Mouse (Mus musculus): ENCODE data around the gene Cramp1l. TPM values are rescaled to one million over a fixed set of nuclear protein-coding genes. Genes with fewer than 3 reads are reported as not detected.

Cramp1l gene
- total RNA-seq (2021), result 10 to 100 TPM; 27.2 to 28.3 TPM

- DNase-seq, result peak; percentile 98 to 99
These were observed at the start of gene Cramp1l, which contains the start of gene Ift140 for GRCm38 (mm10) chr17:25015655-25016291. TSS of gene Cramp1l (minus strand) at chr17:25015788. TSS of gene Ift140 (plus strand) at chr17:25016085.

GRCm38 (mm10) chr17:25065189-25065588, 49.6 kb upstream of the Cramp1l start:
- no peak for DNase-seq

- no peak for DNase-seq
These were observed 48.8 kb upstream of the Cramp1l start for GRCm38 (mm10) chr17:25064351-25064750.

GRCm38 (mm10) chr17:25063872-25064271, 48.3 kb upstream of the Cramp1l start:
- no peak for DNase-seq

- no peak for DNase-seq
These were observed 47.7 kb upstream of the Cramp1l start for GRCm38 (mm10) chr17:25063261-25063660.

GRCm38 (mm10) chr17:25057041-25057440, 41.5 kb upstream of the Cramp1l start:
- no peak for DNase-seq

GRCm38 (mm10) chr17:25053274-25053673, 37.7 kb upstream of the Cramp1l start:
- DNase-seq, result no peak

GRCm38 (mm10) chr17:25047143-25047542, 31.6 kb upstream of the Cramp1l start:
- no peak for DNase-seq

GRCm38 (mm10) chr17:25045281-25045680, 29.7 kb upstream of the Cramp1l start:
- no peak for DNase-seq

- DNase-seq, result no peak
These were observed 29.3 kb upstream of the Cramp1l start for GRCm38 (mm10) chr17:25044879-25045278.

- no peak for DNase-seq
These were observed 20.6 kb upstream of the Cramp1l start for GRCm38 (mm10) chr17:25036183-25036582.

GRCm38 (mm10) chr17:25016292-25017132, 924 bp upstream of the Cramp1l start:
- peak; percentile 75 to 83 for DNase-seq

GRCm38 (mm10) chr17:25014841-25015570, 582 bp downstream of the Cramp1l start:
- peak in 1 of 2 experiments; percentile 44 for DNase-seq

GRCm38 (mm10) chr17:25013606-25014501, 1.7 kb downstream of the Cramp1l start:
- peak; percentile 7 for DNase-seq

GRCm38 (mm10) chr17:25007480-25007879, 8.1 kb downstream of the Cramp1l start:
- no peak for DNase-seq

GRCm38 (mm10) chr17:25005102-25005501, 10.5 kb downstream of the Cramp1l start:
- no peak for DNase-seq

- no peak for DNase-seq
These were observed 20.9 kb downstream of the Cramp1l start for GRCm38 (mm10) chr17:24994721-24995120.

GRCm38 (mm10) chr17:24987221-24987620, 28.4 kb downstream of the Cramp1l start:
- DNase-seq, result no peak

GRCm38 (mm10) chr17:24960852-24961715, 54.5 kb downstream of the Cramp1l start:
- no peak for DNase-seq

- peak; percentile 96 for DNase-seq
These were observed 55.3 kb downstream of the Cramp1l start, which contains the start of gene Jpt2 for GRCm38 (mm10) chr17:24960135-24960851. TSS of gene Jpt2 (minus strand) at chr17:24960689.
